Comparison of ENCODE assay signal across 13 mouse cellular contexts in genomic region chr7:100458153-100458552, GRCm38 (mm10). TPM values are rescaled to one million over a fixed set of nuclear protein-coding genes. Genes with fewer than 3 reads are reported as not detected.
A peak's percentile ranks its signal among the peaks of the same experiment; 100 is the strongest.
DNase-seq lines count a peak whose midpoint lies in the region; ATAC-seq and TF ChIP-seq lines count a peak whose summit lies in the region.
"Had no signal": no experiment of that assay in that cellular context is flagged by ENCODE, and none has a peak within 500 bp of the region (broad histone marks: within the 10 kb centered on the region; RNA-seq: fewer than 3 reads in every experiment).

No protein-coding gene starts in this region.

- peaks cover 10% of the 10 kb centered on the region for H3K4me1 ChIP-seq in heart, embryonic 11.5 days (ENCODE audit: control insufficient read depth, insufficient read depth, low read length)
- peaks cover 14% of the 10 kb centered on the region for H3K4me1 ChIP-seq in liver, adult 2 months (ENCODE audit: control insufficient read depth, insufficient read depth, low read length)

- H3K4me2 ChIP-seq in heart, embryonic 11.5 days, result no peak overlapping the region

- TF ChIP-seq CTCF in liver, adult 2 months (IDR thresholded peaks at IDR 0.05; ENCODE audit: low read depth, low read length), result 0 out of 2 replicates have a peak, but pooled peaks have one; percentile 8

- WGBS in heart, embryonic 11.5 days (ENCODE audit: insufficient replicate concordance), result 50% methylated on average over 1 of the region's 1 CpGs
- WGBS in liver, adult 2 months, result 45% methylated on average over 1 of the region's 1 CpGs

- no peak overlapping the region for H3K9ac ChIP-seq in heart, embryonic 11.5 days (ENCODE audit: low read depth, low read length)
- no peak overlapping the region for H3K9ac ChIP-seq in liver, adult 2 months (ENCODE audit: low read depth, low read length)

- no peaks in the 10 kb centered on the region for H3K9me3 ChIP-seq in heart, embryonic 11.5 days (replicated peaks; ENCODE audit: control insufficient read depth, low read length)

- intact Hi-C loops in heart, postnatal 25 days (cut with DNase I), result loop anchor here (2.0 kb wide), 1 partner anchor 25 kb away; no protein-coding TSS in a partner anchor
- intact Hi-C loops in gastrocnemius, postnatal 14 days (cut with DNase I; ENCODE audit: low total_unique reads), result no loop called here

- TF ChIP-seq POLR2A in liver, adult 2 months (IDR thresholded peaks at IDR 0.05; ENCODE audit: extremely low read depth, insufficient read depth, low read length), result no peak

- H3K79me2 ChIP-seq in liver, adult 2 months (ENCODE audit: control insufficient read depth, insufficient read depth, low read length), result no peaks in the 10 kb centered on the region

- H3K4me3 ChIP-seq in heart, embryonic 11.5 days (ENCODE audit: low read depth, low read length), result no peak overlapping the region
- no peak overlapping the region for H3K4me3 ChIP-seq in liver, adult 2 months (ENCODE audit: insufficient read depth, low read depth, low read length)

- H3K27me3 ChIP-seq in heart, embryonic 11.5 days (ENCODE audit: control insufficient read depth, insufficient read depth, low read length), result no peaks in the 10 kb centered on the region
- no peaks in the 10 kb centered on the region for H3K27me3 ChIP-seq in liver, adult 2 months (ENCODE audit: control insufficient read depth, insufficient read depth, low read length)

- H3K27ac ChIP-seq in heart, embryonic 11.5 days (ENCODE audit: low read depth, low read length), result peak overlapping the region; percentile 68; the same call in 1 of the 2 replicates
- H3K27ac ChIP-seq in liver, adult 2 months (replicated peaks; ENCODE audit: insufficient read depth, low read depth, low read length), result no peak overlapping the region

- peaks cover 22% of the 10 kb centered on the region for H3K36me3 ChIP-seq in heart, embryonic 11.5 days (ENCODE audit: control insufficient read depth, insufficient read depth, low read length)
- H3K36me3 ChIP-seq in liver, adult 2 months (ENCODE audit: control insufficient read depth, insufficient read depth, low read length), result peaks cover 6% of the 10 kb centered on the region

- no peak for DNase-seq in heart, postnatal 25 days (ENCODE audit: low spot score)
- peak; percentile 66 for DNase-seq in c-Kit-negative CD71-positive TER-119-positive erythroid progenitor cells, embryonic 14.5 days (ENCODE audit: low read depth, low spot score)
- no peak for DNase-seq in liver, adult 2 months (ENCODE audit: extremely low read depth, low read depth, low spot score)
- peak; percentile 57 to 68 for DNase-seq in spleen, postnatal 36 days (ENCODE audit: low spot score in 2 of 2)
- DNase-seq in gastrocnemius, postnatal 14 days, result no peak
- no peak for DNase-seq in adrenal gland, adult 18-20 months (ENCODE audit: low spot score in 2 of 2)
- DNase-seq in thymus, postnatal 4 days, result no peak
- DNase-seq: adrenal gland, postnatal 36 days; cerebellum, adult 11-12 months; lung, postnatal 4 days; right cerebral cortex, postnatal 14 days had no signal

- peak; percentile 86 for ATAC-seq in heart, embryonic 11.5 days (replicated peaks; ENCODE audit: insufficient number of reproducible peaks, low FRiP score, low TSS enrichment)

RNA-seq across cellular contexts. Expression of gene Ucp3, which starts 14.6 kb away (rescaled TPM):
- not detected in 2 replicates for polyA plus RNA-seq in heart, embryonic 11.5 days (2014; fragmentation: Nextera tagmentation; extraction: Ambion mirVana)
- total RNA-seq in heart, postnatal 25 days (2021), result 10 to 100 TPM; 40.6 to 49.9 TPM
- not detected in 2 replicates for total RNA-seq in liver, adult 2 months (2014; rRNA removed)
- polyA plus RNA-seq in liver, adult 2 months (2012; rRNA removed), result not detected in 2 replicates
- 100 to 1,000 TPM in 1 of 2 experiments, 10 to 100 TPM in 1; 58.1 to 197 TPM for total RNA-seq in gastrocnemius, postnatal 14 days (2021)
- total RNA-seq in adrenal gland, adult 18-20 months (2021), result 10 to 100 TPM; 19.5 to 30.1 TPM
- polyA plus RNA-seq: limb, embryonic 11.5 days had no signal

RNA-seq across cellular contexts. Expression of gene Ucp2, which starts 35.0 kb away (rescaled TPM):
- 216 and 245 TPM in 2 replicates for polyA plus RNA-seq in heart, embryonic 11.5 days (2014; fragmentation: Nextera tagmentation; extraction: Ambion mirVana)
- 100 to 1,000 TPM; 426 to 460 TPM for total RNA-seq in heart, postnatal 25 days (2021)
- total RNA-seq in liver, adult 2 months (2014; rRNA removed), result 12.2 and 17.5 TPM in 2 replicates
- polyA plus RNA-seq in liver, adult 2 months (2012; rRNA removed), result 27.9 and 45.2 TPM in 2 replicates
- 100 to 1,000 TPM; 121 to 126 TPM for total RNA-seq in gastrocnemius, postnatal 14 days (2021)
- total RNA-seq in adrenal gland, adult 18-20 months (2021), result 100 to 1,000 TPM; 218 to 286 TPM

RNA-seq across cellular contexts. Expression of gene Dnajb13, which starts 56.6 kb away (rescaled TPM):
- polyA plus RNA-seq in heart, embryonic 11.5 days (2014; fragmentation: Nextera tagmentation; extraction: Ambion mirVana), result 0.19 and 0.21 TPM in 2 replicates
- total RNA-seq in heart, postnatal 25 days (2021), result not detected
- total RNA-seq in liver, adult 2 months (2014; rRNA removed), result 0.27 and 0.55 TPM in 2 replicates
- 0.29 and 0.30 TPM in 2 replicates for polyA plus RNA-seq in liver, adult 2 months (2012; rRNA removed)
- not detected for total RNA-seq in gastrocnemius, postnatal 14 days (2021)
- under 1 TPM in 1 of 2 experiments, not detected in 1; 0.83 TPM for total RNA-seq in adrenal gland, adult 18-20 months (2021)

Comparison
In these comparisons a context has a peak if more than half of its experiments do, and no peak if none do; other contexts are left out.
1. DNase-seq: peak in c-Kit-negative CD71-positive TER-119-positive erythroid progenitor cells, embryonic 14.5 days (single experiment) and spleen, postnatal 36 days (2 of 2); none in heart, postnatal 25 days (single experiment), liver, adult 2 months (single experiment), gastrocnemius, postnatal 14 days (single experiment), adrenal gland, adult 18-20 months (0 of 2) and thymus, postnatal 4 days (single experiment).
2. RNA of gene Ucp3, which starts 14.6 kb away (total RNA-seq): 58.1 to 197 TPM in gastrocnemius, postnatal 14 days, 40.6 to 49.9 TPM in heart, postnatal 25 days and 19.5 to 30.1 TPM in adrenal gland, adult 18-20 months; not detected in liver, adult 2 months; every median in the first group is over 10 times any median in the second.